Mouse (Mus musculus) lung, adult 2 months (tissue): Measurements from ENCODE around the gene Rassf3.

Source experiments
- CTCF ChIP-seq: fragments of 200-500 bp; IDR thresholded peaks from 2 replicates; pipeline ENCODE4 v1.5.1; 2011; ENCODE audit warnings: mild to moderate bottlenecking, low read length, control low read depth; ENCODE audit not compliant: insufficient read depth
- POLR2A ChIP-seq: fragments of 200-500 bp; IDR thresholded peaks from 2 replicates; pipeline ENCODE4 v1.6.1; 2011; ENCODE audit warnings: low read depth, mild to moderate bottlenecking, control low read depth, low read length, borderline replicate concordance; ENCODE audit errors: extremely low read depth

- TF ChIP-seq POLR2A (no peak), CTCF (no peak)
Observed at GRCm38 (mm10) chr10:121435546-121436257, 40.4 kb downstream of the Rassf3 start.
